Mouse (Mus musculus) fibroblast of lung, adult 2 months (primary cell): ENCODE measurements at regions not wholly inside any gene's neighbourhood (a gene's known extent, or its start where the extent isn't known, plus 50 kb on each side); places are given as distances from the start of the nearest gene placed in this dataset.

Experiments used
- DNase-seq: peaks from one replicate; pipeline ENCODE4 v3.0.0-alpha.2; 2011; ENCODE audit warnings: low read depth

DNA sequence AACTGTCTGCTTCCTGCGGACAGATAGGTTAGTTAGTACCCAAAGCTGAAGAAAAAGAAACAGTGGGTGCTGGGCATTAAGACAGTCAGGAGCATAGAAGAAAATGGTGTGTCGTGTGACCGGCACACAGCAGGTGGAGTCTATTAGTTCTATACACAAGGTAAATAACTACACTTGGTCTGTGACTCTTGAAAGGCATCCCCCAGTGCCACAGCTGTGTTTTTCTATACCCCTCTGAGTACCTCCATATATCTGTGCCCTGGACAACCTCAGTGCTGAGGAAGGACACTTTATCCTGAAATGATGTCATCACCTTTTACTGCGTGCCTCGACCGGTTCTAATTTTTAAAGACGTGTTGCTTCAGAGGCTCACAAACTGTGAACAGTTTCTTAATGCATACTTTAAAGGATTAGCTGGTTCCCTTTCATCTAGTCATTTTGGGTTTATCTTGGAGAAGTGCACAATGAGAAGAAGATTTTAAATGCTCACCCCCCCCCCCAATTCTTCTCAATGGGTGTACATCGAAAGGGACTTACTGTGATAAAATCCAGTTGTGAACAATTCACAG, 666.1 kb downstream of the Pkhd1 start:
- DNase-seq, result no peak

- no peak for DNase-seq
These were observed 644.5 kb downstream of the Pkhd1 start for GRCm38 (mm10) chr1:19973364-19973763.

GRCm38 (mm10) chr1:19973981-19974380, 643.9 kb downstream of the Pkhd1 start:
- no peak for DNase-seq

GRCm38 (mm10) chr1:19975436-19975835, 642.4 kb downstream of the Pkhd1 start:
- DNase-seq, result no peak

DNA sequence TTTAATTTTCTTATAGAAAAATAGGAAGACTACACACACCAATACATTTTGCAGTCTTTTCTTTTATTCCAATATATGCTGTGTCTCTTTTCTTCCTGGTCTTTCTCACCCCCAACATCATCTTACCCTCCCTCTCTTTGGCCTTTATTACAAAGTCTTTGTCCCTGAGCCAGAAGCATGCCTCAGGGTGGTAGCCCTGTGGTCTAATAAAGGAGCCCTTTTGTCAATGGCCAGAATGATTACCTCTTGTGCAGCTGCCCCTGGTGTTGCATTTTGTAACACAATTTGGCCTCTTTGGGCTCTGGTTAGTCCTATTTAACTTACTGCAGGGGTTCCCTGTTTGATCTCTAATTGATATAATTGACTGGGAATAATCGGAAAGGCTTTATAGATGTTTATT, 636.7 kb downstream of the Pkhd1 start:
- DNase-seq, result no peak

- no peak for DNase-seq
These were observed 635.1 kb downstream of the Pkhd1 start for GRCm38 (mm10) chr1:19982791-19983190.

- DNase-seq, result no peak
These were observed 634.4 kb downstream of the Pkhd1 start for GRCm38 (mm10) chr1:19983504-19983903.

GRCm38 (mm10) chr1:19989921-19990320, 627.9 kb downstream of the Pkhd1 start:
- DNase-seq, result no peak
